Mouse (Mus musculus) kidney, embryonic 16.5 days (tissue): Measurements from ENCODE around the gene 2210408I21Rik. TPM values are rescaled to one million over a fixed set of nuclear protein-coding genes. Genes with fewer than 3 reads are reported as not detected.
A peak's percentile ranks its signal among the peaks of the same experiment; 100 is the strongest.

ENCODE experiments used
- ATAC-seq: fragments of 200-750 bp; cut with Nextera tagmentation; 2 replicates; pipeline ENCODE4 v1.8.0; 2017; ENCODE audit warnings: moderate TSS enrichment; ENCODE audit not compliant: low FRiP score, low TSS enrichment
- H3K27ac ChIP-seq: fragments of 300-500 bp; sonication (generic); 2 replicates; pipeline ENCODE4 v1.5.1; 2014; ENCODE audit warnings: low read length
- H3K27me3 ChIP-seq: fragments of 300-500 bp; sonication (generic); 2 replicates; pipeline ENCODE4 v1.6.1; 2014; ENCODE audit warnings: low read length, control low read depth, mixed read lengths; ENCODE audit not compliant: insufficient read depth
- H3K36me3 ChIP-seq: fragments of 300-500 bp; sonication (generic); 2 replicates; pipeline ENCODE4 v1.6.1; 2014; ENCODE audit warnings: low read length, control low read depth, mixed read lengths; ENCODE audit not compliant: insufficient read depth
- H3K4me1 ChIP-seq: fragments of 300-500 bp; sonication (generic); 2 replicates; pipeline ENCODE4 v1.6.1; 2014; ENCODE audit warnings: low read length, control low read depth, mixed read lengths; ENCODE audit not compliant: insufficient read depth
- H3K4me2 ChIP-seq: fragments of 300-500 bp; sonication (generic); replicated peaks from 2 replicates; pipeline ENCODE4 v1.6.1; 2014; ENCODE audit warnings: low read depth, low read length
- H3K4me3 ChIP-seq: fragments of 300-500 bp; sonication (generic); 2 replicates; pipeline ENCODE4 v1.5.1; 2014; ENCODE audit warnings: mild to moderate bottlenecking, low read length
- H3K9ac ChIP-seq: fragments of 300-500 bp; sonication (generic); replicated peaks from 2 replicates; pipeline ENCODE4 v1.6.1; 2014; ENCODE audit warnings: low read length
- H3K9me3 ChIP-seq: fragments of 300-500 bp; sonication (generic); 2 replicates; pipeline ENCODE4 v1.6.1; 2016; ENCODE audit warnings: low read length, control low read depth
- WGBS: fragments of 180-500 bp; shearing (Covaris S2); extraction: QIAGEN DNeasy Blood & Tissue Kit; methylation state at CpG from one replicate; pipeline ENCODE4 v1.1.7; 2014; 5-methylcytosine and 5-hydroxymethylcytosine counted together
- polyA plus RNA-seq: library from polyadenylated mRNA; unstranded; fragments of >200 nt; fragmentation: Nextera tagmentation; extraction: Ambion mirVana; gene quantifications from 2 replicates; pipeline ENCODE4 v1.2.1, GENCODE M21; 2015

2210408I21Rik gene
- polyA plus RNA-seq, 1 experiment from 2014 or later: 9.4 TPM

DNA sequence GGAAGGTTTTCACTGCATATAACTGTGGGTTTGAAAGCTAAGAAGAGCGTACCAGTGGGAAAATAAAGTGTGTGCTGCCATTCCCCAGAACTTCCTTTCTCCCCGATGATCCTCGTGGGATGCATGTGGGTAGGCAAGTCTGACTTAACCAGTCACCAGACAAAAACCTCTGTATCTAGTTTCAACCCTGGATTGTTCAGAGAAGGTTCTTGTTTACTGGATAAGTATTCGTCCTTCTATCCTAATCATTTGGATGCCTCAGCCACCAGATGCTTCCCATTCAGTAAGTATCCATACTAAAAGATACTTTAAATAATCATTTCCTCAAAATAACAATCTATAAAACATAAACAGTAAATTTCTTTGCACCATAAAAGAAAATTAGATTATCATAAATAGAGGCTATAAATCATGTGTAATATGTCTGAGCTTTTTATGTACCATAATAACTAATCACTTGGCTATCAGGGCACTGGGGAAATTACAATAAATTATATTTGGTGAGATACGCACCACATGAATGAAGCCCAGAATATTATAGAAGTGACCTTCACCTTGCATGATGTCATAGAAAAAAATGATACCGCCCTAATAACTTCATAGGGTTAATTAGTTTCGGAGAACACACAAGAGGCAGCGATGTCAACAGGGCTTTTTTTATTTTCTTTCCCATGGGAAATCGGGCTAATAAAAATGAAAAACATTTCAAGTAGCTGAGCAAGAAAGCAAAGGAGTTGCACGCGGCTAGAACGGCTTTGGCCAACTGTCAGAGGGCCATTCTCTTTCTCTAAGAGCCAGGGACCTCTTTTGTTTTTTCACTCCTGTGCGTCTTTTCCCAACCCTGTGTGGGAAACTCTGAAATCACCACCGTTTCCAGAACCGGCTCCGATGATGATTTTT lies 412.4 kb downstream of the 2210408I21Rik start:
- Histone ChIP-seq H3K9me3 (no peaks in the 10 kb centered on the region), H3K36me3 (no peaks in the 10 kb centered on the region), H3K27me3 (no peaks in the 10 kb centered on the region), H3K27ac (no peak overlapping the region), H3K9ac (no peak overlapping the region), H3K4me3 (no peak overlapping the region), H3K4me1 (no peaks in the 10 kb centered on the region), H3K4me2 (peak overlapping the region; percentile 14)
- ATAC-seq: peak; percentile 76
- 38% methylated on average over 16 of the region's 16 CpGs for WGBS

GRCm38 (mm10) chr13:77548386-77548695 lies 413.0 kb downstream of the 2210408I21Rik start:
- Histone ChIP-seq H3K4me3 (no peak overlapping the region), H3K27ac (no peak overlapping the region), H3K4me2 (peak overlapping the region; percentile 14), H3K9ac (no peak overlapping the region), H3K9me3 (no peaks in the 10 kb centered on the region), H3K27me3 (no peaks in the 10 kb centered on the region), H3K4me1 (no peaks in the 10 kb centered on the region), H3K36me3 (no peaks in the 10 kb centered on the region)
- ATAC-seq: no peak; the same call in 1 of the 2 replicates
- WGBS: 15% methylated on average over 3 of the region's 3 CpGs

DNA sequence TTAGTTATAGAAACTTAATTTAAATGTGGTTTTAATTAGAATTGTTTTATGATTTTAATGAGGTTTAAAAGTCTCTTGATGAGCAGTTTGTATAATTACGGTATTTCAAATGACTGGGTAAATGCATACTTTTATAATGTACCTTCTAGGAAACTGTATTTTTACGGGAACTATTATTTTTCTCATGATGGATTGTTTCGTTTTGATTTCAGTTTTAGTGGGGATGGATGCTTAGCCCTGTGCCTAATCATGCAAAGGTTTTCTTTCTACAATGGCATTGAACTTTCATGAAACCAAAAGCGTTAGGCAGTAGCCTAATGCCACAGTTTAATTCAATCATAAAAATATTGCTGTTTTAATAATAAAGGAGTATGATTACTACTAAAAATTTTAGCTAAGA lies 413.4 kb downstream of the 2210408I21Rik start:
- Histone ChIP-seq H3K9me3 (no peaks in the 10 kb centered on the region), H3K4me3 (no peak overlapping the region), H3K36me3 (no peaks in the 10 kb centered on the region), H3K4me1 (no peaks in the 10 kb centered on the region), H3K27me3 (no peaks in the 10 kb centered on the region), H3K9ac (no peak overlapping the region), H3K27ac (no peak overlapping the region), H3K4me2 (no peak overlapping the region)
- 72% methylated on average over 4 of the region's 4 CpGs for WGBS
- ATAC-seq: no peak

DNA sequence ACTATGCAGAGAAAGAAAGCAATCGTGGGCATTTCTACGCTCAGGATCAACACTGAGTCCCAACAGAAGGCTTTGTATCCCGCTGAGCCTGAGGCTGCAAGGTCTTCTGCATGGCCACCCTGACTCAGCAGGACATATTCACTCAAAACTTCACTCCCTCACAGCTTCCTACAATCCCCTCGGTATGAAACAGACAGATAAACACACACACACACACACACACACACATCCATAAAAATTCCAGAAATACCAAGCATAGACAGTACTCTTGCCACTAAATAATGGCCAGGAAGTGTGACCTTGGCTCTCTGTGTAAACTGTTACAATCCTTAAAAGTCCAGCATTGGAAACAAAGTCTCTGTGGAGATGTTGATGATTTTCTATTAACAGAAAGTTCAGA lies 458.7 kb downstream of the 2210408I21Rik start:
- 38% methylated on average over 4 of the region's 4 CpGs for WGBS
- no peak overlapping the region for H3K4me2 ChIP-seq
- H3K27ac ChIP-seq: no peak overlapping the region
- H3K9me3 ChIP-seq: peaks cover 3% of the 10 kb centered on the region; the same call in 1 of the 2 replicates
- H3K36me3 ChIP-seq: no peaks in the 10 kb centered on the region
- no peaks in the 10 kb centered on the region for H3K27me3 ChIP-seq
- no peak overlapping the region for H3K4me3 ChIP-seq
- ATAC-seq: peak; percentile 51; the same call in 1 of the 2 replicates
- no peaks in the 10 kb centered on the region for H3K4me1 ChIP-seq
- no peak overlapping the region for H3K9ac ChIP-seq

DNA sequence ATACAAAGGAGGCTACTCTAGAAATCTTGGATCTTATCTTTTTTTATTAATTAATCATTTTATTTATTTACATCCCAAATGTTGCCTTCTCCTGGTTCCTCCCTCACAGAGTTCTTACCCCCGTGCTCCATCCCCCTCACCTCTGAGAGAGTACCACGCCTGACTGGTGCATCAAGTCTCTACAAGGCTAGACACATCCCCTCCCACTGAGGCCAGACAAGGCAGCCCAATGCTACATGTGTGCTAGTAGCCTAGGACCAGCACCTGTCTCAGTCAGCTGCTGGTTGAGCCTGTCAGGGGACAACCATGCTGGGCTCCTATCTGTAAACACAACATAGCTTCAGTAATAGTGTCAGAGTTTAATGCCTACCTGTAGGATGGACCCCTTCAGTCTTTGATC lies 480.0 kb downstream of the 2210408I21Rik start:
- 71% methylated on average over 2 of the region's 2 CpGs for WGBS
- ATAC-seq: no peak
- Histone ChIP-seq H3K27me3 (no peaks in the 10 kb centered on the region), H3K9ac (no peak overlapping the region), H3K36me3 (no peaks in the 10 kb centered on the region), H3K4me2 (no peak overlapping the region), H3K9me3 (no peaks in the 10 kb centered on the region), H3K4me3 (no peak overlapping the region), H3K27ac (no peak overlapping the region), H3K4me1 (no peaks in the 10 kb centered on the region)

Other genes starting within 250 kb of the 2210408I21Rik start
- gene Slf1, start 67 bp upstream of the 2210408I21Rik start, polyA plus RNA-seq: 28.7 and 32.7 TPM in 2 replicates